Mouse (Mus musculus) heart, embryonic 15.5 days (tissue): ENCODE results near the gene Unc93b1. TPM values are rescaled to one million over a fixed set of nuclear protein-coding genes. Genes with fewer than 3 reads are reported as not detected.
A peak's percentile ranks its signal among the peaks of the same experiment; 100 is the strongest.
"Not testable (repeated sequence)": the region's sequence is repeated elsewhere in the genome, so short reads cannot be mapped to it uniquely, and the experiment has no call there.

ENCODE experiments used
- ATAC-seq: fragments of 200-750 bp; cut with Nextera tagmentation; replicated peaks from 2 replicates; pipeline ENCODE4 v1.8.0; 2017; ENCODE audit warnings: low read depth, moderate TSS enrichment; ENCODE audit not compliant: insufficient number of reproducible peaks, insufficient read depth, low FRiP score
- H3K27ac ChIP-seq: fragments of 300-500 bp; sonication (generic); 2 replicates; pipeline ENCODE4 v1.5.1; 2015; ENCODE audit warnings: mild to moderate bottlenecking, inconsistent platforms
- H3K27me3 ChIP-seq: fragments of 300-500 bp; sonication (generic); 2 replicates; pipeline ENCODE4 v1.6.1; 2015; ENCODE audit warnings: inconsistent platforms
- H3K36me3 ChIP-seq: fragments of 300-500 bp; sonication (generic); 2 replicates; pipeline ENCODE4 v1.6.1; 2015; ENCODE audit warnings: mild to moderate bottlenecking, inconsistent platforms
- H3K4me1 ChIP-seq: fragments of 300-500 bp; sonication (generic); replicated peaks from 2 replicates; pipeline ENCODE4 v1.6.1; 2015; ENCODE audit warnings: inconsistent platforms
- H3K4me2 ChIP-seq: fragments of 300-500 bp; sonication (generic); 2 replicates; pipeline ENCODE4 v1.6.1; 2015; ENCODE audit warnings: inconsistent platforms, mild to moderate bottlenecking, moderate library complexity
- H3K4me3 ChIP-seq: fragments of 300-500 bp; sonication (generic); 2 replicates; pipeline ENCODE4 v1.5.1; 2015; ENCODE audit warnings: mild to moderate bottlenecking, inconsistent platforms
- H3K9ac ChIP-seq: fragments of 300-500 bp; sonication (generic); 2 replicates; pipeline ENCODE4 v1.6.1; 2015; ENCODE audit warnings: mild to moderate bottlenecking, inconsistent platforms
- H3K9me3 ChIP-seq: fragments of 300-500 bp; sonication (generic); replicated peaks from 2 replicates; pipeline ENCODE4 v1.6.1; 2016; ENCODE audit warnings: inconsistent platforms
- WGBS: fragments of 180-500 bp; shearing (Covaris S2); methylation state at CpG from one replicate; pipeline ENCODE4 v1.1.7; 2015; ENCODE audit warnings: mixed read lengths; 5-methylcytosine and 5-hydroxymethylcytosine counted together
- polyA plus RNA-seq: library from polyadenylated mRNA; unstranded; fragments of >200 nt; fragmentation: Nextera tagmentation; extraction: Ambion mirVana; gene quantifications from 2 replicates; pipeline ENCODE4 v1.2.1, GENCODE M21; 2015

Unc93b1 gene
- polyA plus RNA-seq, 1 experiment from 2014 or later: 15.0 TPM

GRCm38 (mm10) chr19:3966330-3967075 is 31.5 kb downstream of the Unc93b1 start:
- 0 out of 2 replicates have a peak, but pooled peaks cover 2% of the 10 kb centered on the region for H3K27me3 ChIP-seq
- H3K27ac ChIP-seq: no peak overlapping the region
- H3K36me3 ChIP-seq: no peaks in the 10 kb centered on the region
- 67% methylated on average over 11 of the region's 11 CpGs for WGBS
- no peak overlapping the region for H3K4me2 ChIP-seq
- peaks cover 5% of the 10 kb centered on the region for H3K4me1 ChIP-seq
- no peaks in the 10 kb centered on the region for H3K9me3 ChIP-seq
- H3K9ac ChIP-seq: no peak overlapping the region
- no peak overlapping the region for H3K4me3 ChIP-seq
- no peak for ATAC-seq

DNA sequence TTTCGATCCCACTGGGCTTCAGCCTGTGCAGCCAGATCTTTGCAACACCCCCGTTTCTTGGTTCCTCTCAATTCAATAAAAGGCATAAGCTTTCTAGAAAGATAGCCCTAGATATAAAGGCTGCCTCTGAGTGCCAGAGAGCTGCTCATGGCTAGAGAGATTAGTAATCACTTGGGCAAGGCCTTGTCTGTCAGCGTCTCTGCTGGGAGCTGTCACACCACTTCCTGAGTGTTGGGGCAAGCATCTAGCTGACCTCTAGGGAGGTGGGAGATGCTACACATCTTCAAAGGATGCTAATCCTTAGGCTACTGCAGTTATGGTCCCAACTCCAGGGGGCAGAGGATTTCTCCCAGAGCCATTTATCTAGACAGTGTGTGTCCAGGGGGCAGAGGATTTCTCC is 32.3 kb downstream of the Unc93b1 start:
- WGBS: 33% methylated on average over 3 of the region's 3 CpGs
- H3K27me3 ChIP-seq: 0 out of 2 replicates have a peak, but pooled peaks cover 2% of the 10 kb centered on the region
- H3K27ac ChIP-seq: no peak overlapping the region
- peaks cover 5% of the 10 kb centered on the region for H3K4me1 ChIP-seq
- no peak overlapping the region for H3K9ac ChIP-seq
- no peak overlapping the region for H3K4me3 ChIP-seq
- no peaks in the 10 kb centered on the region for H3K36me3 ChIP-seq
- no peak for ATAC-seq
- H3K4me2 ChIP-seq: no peak overlapping the region
- H3K9me3 ChIP-seq: no peaks in the 10 kb centered on the region

DNA sequence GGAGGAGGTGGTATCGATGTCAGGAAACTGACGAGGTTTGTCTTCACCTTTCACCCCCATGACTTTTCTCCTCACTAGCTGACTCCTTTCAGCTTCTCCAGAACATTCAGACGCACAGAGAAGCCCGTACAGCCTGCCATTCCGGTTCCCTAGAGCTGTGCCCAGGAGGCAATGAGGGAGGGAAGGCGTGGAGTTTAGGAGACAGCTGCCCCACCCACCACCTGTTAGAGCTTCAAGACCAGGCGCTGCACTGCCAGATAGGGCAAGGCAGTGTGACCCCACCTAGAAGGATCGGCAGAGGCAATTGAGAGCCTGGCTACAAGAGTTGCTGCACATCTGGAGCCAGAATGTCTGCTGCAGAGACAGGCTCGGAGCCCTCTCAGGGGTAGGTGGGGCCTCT is 37.2 kb downstream of the Unc93b1 start, which contains the start of gene Aldh3b2:
Aldh3b2 (plus strand) TSS at position 100 of the 400 bp plus-strand sequence.
- no peak for ATAC-seq
- Histone ChIP-seq H3K36me3 (no peaks in the 10 kb centered on the region), H3K9me3 (no peaks in the 10 kb centered on the region), H3K27ac (no peak within 1 kb of the TSS), H3K27me3 (0 out of 2 replicates have a peak, but pooled peaks cover 2% of the 10 kb centered on the region), H3K4me2 (no peak within 1 kb of the TSS), H3K9ac (no peak within 1 kb of the TSS), H3K4me3 (no peak within 1 kb of the TSS), H3K4me1 (peaks cover 5% of the 10 kb centered on the region)
- 48% methylated on average over 9 of the region's 9 CpGs for WGBS

GRCm38 (mm10) chr19:3974608-3975007 is 39.6 kb downstream of the Unc93b1 start:
- not testable (repeated sequence) for H3K36me3 ChIP-seq, H3K9me3 ChIP-seq, H3K4me2 ChIP-seq, H3K4me1 ChIP-seq, ATAC-seq, H3K9ac ChIP-seq, H3K27me3 ChIP-seq, H3K4me3 ChIP-seq, H3K27ac ChIP-seq
- 61% methylated on average over 6 of the region's 6 CpGs for WGBS

DNA sequence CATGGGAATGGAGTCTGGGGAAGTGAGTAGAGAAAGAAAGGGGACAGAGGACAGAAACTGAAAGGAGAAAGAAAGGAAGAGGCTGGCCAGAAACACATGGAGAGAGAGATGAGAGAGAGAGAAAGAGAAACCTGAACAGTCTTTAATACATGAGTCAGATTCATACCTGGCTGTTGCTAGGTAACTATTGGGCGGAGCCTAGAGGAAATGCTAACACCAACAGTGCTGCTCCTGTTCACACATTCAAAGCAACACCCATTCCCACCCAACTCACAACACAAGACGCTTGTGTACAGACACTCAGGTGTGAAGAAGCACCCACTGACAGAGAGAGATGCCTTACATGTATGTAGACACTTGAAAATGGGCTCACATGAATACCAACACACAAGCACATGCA is 40.9 kb downstream of the Unc93b1 start:
- Histone ChIP-seq H3K36me3 (no peaks in the 10 kb centered on the region), H3K27me3 (peaks cover 5% of the 10 kb centered on the region; the same call in 1 of the 2 replicates), H3K27ac (no peak overlapping the region), H3K9ac (no peak overlapping the region), H3K4me1 (no peaks in the 10 kb centered on the region; the same call in 1 of the 2 replicates), H3K4me3 (no peak overlapping the region), H3K4me2 (no peak overlapping the region), H3K9me3 (no peaks in the 10 kb centered on the region)
- ATAC-seq: no peak
- 72% methylated on average over 2 of the region's 2 CpGs for WGBS

DNA sequence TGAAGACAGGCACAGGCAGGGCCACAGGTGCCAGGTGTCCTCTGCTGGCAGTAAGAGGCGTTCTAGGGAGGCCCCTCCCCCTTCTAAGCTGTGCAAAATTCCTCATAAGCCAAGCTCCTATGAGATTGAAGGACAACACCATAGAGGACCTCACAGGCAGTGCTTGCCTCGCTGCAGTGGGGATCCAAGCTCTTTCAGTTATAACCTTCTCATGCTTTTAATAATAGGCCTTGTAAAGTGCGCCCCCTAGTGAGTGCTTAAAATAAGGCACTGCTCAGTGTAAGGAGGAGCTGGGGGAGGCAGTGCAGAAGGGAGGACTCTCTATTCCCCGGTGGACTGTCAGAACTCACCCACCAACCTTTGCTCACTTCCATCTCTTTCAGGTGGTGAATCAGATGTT is 45.3 kb downstream of the Unc93b1 start:
- no peak overlapping the region for H3K27ac ChIP-seq
- peaks cover 6% of the 10 kb centered on the region; the same call in 1 of the 2 replicates for H3K27me3 ChIP-seq
- WGBS: 15% methylated on average over 4 of the region's 4 CpGs
- H3K4me1 ChIP-seq: peaks cover 8% of the 10 kb centered on the region
- H3K9ac ChIP-seq: no peak overlapping the region
- H3K4me2 ChIP-seq: no peak overlapping the region
- no peak overlapping the region for H3K4me3 ChIP-seq
- peak; percentile 44 for ATAC-seq
- H3K36me3 ChIP-seq: no peaks in the 10 kb centered on the region
- no peaks in the 10 kb centered on the region for H3K9me3 ChIP-seq

DNA sequence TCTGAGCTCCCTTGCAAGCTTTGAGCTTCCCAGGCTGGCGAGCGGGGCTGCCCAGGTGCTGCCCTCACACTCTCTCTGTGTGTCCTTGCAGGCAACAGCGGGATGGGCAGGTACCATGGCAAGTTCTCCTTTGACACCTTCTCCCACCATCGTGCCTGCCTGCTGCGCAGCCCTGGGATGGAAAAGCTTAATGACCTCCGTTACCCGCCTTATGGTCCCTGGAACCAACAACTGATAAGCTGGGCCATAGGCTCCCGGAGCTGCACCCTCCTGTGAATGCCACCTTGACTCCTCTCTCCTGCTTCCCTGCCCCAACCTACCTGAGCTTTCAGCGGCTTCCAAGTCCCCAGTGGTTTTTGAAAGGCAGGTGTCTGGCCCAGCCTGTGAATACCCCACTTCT is 45.9 kb downstream of the Unc93b1 start:
- H3K27ac ChIP-seq: no peak overlapping the region
- peaks cover 14% of the 10 kb centered on the region for H3K4me1 ChIP-seq
- H3K27me3 ChIP-seq: peaks cover 6% of the 10 kb centered on the region; the same call in 1 of the 2 replicates
- no peak for ATAC-seq
- H3K9ac ChIP-seq: no peak overlapping the region
- no peaks in the 10 kb centered on the region for H3K36me3 ChIP-seq
- 66% methylated on average over 9 of the region's 9 CpGs for WGBS
- no peak overlapping the region for H3K4me2 ChIP-seq
- no peaks in the 10 kb centered on the region for H3K9me3 ChIP-seq
- no peak overlapping the region for H3K4me3 ChIP-seq

DNA sequence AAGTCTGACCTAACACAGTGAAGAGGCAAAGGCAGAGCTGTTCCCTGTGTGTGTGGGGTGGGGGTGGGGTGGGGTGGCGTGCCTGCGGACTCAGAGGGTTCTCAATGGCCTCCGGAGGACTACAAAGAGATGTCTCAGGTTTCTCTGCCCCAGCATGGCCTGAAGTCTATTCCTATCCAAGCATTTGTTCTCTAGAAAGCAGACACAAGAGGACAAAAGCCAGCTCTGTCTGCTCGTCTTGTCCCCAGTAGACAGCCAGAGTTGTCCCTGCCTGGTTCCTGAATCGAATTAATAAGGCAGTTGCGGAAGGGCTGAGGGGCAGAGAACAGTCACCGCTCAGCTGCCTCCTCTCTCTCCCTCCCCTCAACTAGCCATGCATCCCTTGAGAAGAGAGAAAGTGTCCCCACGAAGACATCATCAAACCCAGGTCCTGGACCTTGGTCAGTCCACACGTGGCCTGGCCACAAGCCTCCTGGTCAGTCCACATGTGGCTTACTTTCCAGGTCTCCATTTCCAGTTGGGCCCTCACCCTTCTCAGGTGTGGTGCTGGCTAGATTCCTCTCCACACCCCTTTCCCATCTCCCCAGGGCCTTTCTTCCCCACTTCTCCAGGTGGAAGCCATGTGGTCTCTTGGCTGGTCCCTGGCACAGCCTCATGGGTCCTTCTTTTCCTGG is 48.7 kb downstream of the Unc93b1 start:
- no peaks in the 10 kb centered on the region for H3K9me3 ChIP-seq
- H3K9ac ChIP-seq: no peak overlapping the region
- no peak overlapping the region for H3K27ac ChIP-seq
- H3K4me2 ChIP-seq: no peak overlapping the region
- no peak overlapping the region for H3K4me3 ChIP-seq
- H3K27me3 ChIP-seq: peaks cover 6% of the 10 kb centered on the region; the same call in 1 of the 2 replicates
- 54% methylated on average over 9 of the region's 9 CpGs for WGBS
- ATAC-seq: no peak
- H3K4me1 ChIP-seq: peaks cover 27% of the 10 kb centered on the region
- no peaks in the 10 kb centered on the region for H3K36me3 ChIP-seq

DNA sequence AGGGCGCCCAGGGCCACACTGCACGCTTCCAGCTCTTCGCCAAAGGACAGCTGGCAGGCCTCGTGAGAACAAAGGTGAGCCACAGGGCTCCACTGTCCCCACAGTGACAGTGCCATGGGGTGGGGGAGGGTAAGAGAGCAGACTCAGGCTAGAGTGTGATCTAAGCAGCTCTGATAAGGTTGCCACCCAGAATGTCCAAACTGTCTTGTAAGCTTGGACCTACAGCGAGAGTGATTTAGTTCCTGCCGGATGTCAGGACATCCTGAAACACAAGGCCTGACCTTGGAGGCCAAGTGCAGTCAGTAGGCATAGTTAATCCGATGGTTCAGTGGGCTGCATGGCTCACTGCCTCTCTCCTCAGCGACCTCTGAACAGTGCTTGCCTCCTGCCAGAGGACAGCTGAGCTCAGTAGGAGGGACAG is 50.3 kb downstream of the Unc93b1 start:
- Histone ChIP-seq H3K9me3 (no peaks in the 10 kb centered on the region), H3K27ac (peak overlapping the region; percentile 64), H3K9ac (no peak overlapping the region), H3K4me1 (peaks cover 27% of the 10 kb centered on the region), H3K4me2 (0 out of 2 replicates have a peak overlapping the region, but pooled peaks have one; percentile 8), H3K4me3 (no peak overlapping the region), H3K36me3 (no peaks in the 10 kb centered on the region), H3K27me3 (peaks cover 6% of the 10 kb centered on the region; the same call in 1 of the 2 replicates)
- 29% methylated on average over 8 of the region's 8 CpGs for WGBS
- no peak for ATAC-seq

- peak; percentile 81 for ATAC-seq
- no peaks in the 10 kb centered on the region for H3K27me3 ChIP-seq
- peak within 1 kb of the TSS; percentile 39; the same call in 1 of the 2 replicates for H3K9ac ChIP-seq
- WGBS: 16% methylated on average over 8 of the region's 8 CpGs
- peak within 1 kb of the TSS; percentile 64 for H3K27ac ChIP-seq
- no peaks in the 10 kb centered on the region for H3K36me3 ChIP-seq
- H3K4me2 ChIP-seq: peak within 1 kb of the TSS; percentile 43
- H3K9me3 ChIP-seq: no peaks in the 10 kb centered on the region
- H3K4me1 ChIP-seq: peaks cover 27% of the 10 kb centered on the region
- H3K4me3 ChIP-seq: peak within 1 kb of the TSS; percentile 3; the same call in 1 of the 2 replicates
These were observed 51.3 kb downstream of the Unc93b1 start, which contains the start of gene Acy3 for GRCm38 (mm10) chr19:3986334-3986733. Gene Acy3, plus strand, starts transcription at chr19:3986570.

- Histone ChIP-seq H3K4me1 (peaks cover 27% of the 10 kb centered on the region), H3K27me3 (peaks cover 8% of the 10 kb centered on the region; the same call in 1 of the 2 replicates), H3K9ac (no peak overlapping the region), H3K27ac (no peak overlapping the region), H3K36me3 (no peaks in the 10 kb centered on the region), H3K4me2 (no peak overlapping the region), H3K4me3 (no peak overlapping the region), H3K9me3 (no peaks in the 10 kb centered on the region)
- no peak for ATAC-seq
- WGBS: 86% methylated on average over 14 of the region's 14 CpGs
These were observed 53.1 kb downstream of the Unc93b1 start for GRCm38 (mm10) chr19:3988066-3988465.
